Mouse (Mus musculus): ENCODE data around the gene Ush2a. TPM values are rescaled to one million over a fixed set of nuclear protein-coding genes. Genes with fewer than 3 reads are reported as not detected.
A peak's percentile ranks its signal among the peaks of the same experiment; 100 is the strongest.

Ush2a gene
- polyA plus RNA-seq, 1 experiment: 0.19 TPM

DNA sequence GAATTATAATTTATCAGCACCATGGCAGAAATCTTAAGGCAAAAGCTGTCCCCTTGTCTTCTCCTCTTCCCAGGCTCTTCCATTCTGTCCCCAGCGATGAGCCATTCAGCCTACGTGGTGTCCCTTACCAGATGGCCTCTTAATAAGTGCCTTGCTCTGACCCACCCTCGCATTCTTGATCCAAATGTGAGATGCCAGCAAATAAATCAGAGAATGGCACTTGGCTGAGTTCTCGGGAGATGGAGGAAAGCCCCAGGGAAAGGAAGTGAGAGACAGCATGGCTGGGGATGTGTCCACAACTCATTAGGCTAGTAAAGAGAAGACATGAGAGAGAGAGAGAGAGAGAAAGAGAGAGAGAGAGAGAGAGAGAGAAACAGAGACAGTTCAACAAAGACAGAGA, 305.7 kb downstream of the Ush2a start:
- TF ChIP-seq POLR2A (IDR thresholded peaks at IDR 0.05; ENCODE audit: extremely low read depth, insufficient read depth, low read length): no peak
- H3K4me3 ChIP-seq (ENCODE audit: insufficient read depth, low read length): no peak overlapping the region
- no peak overlapping the region for H3K27ac ChIP-seq (ENCODE audit: insufficient read depth, low read length)
- no peaks in the 10 kb centered on the region for H3K4me1 ChIP-seq (ENCODE audit: control insufficient read depth, insufficient read depth, low read length)

DNA sequence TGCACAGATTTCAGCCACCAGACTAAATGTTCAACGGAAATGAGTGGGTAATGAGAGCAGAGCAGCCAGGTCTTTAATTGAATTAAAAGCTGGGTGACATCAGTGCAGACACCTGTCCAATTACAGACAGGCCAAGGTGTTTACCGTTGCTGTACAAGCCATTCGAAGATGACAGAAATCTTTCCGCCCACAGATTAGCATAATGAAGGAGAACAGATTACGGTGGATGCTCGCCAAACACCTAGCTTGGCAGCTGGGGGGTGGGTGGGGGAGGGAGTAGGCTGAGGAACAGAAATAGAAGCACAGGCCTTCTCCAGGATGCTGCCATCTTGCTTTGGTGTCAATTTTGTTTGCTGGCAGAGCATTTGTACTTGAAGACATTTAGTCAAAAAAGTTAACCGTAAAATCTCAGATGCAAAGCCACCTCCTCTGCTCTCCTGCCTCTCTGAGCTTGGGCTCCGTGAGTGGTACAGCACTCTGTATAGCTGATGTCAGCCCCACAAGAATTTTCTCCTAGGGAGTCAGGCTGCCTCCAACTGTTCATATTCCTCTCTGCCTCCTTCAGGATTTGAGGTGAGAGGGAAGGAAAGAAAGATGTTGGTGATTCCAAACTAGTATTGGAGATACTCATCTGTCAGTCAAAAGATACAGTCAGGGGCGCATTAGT, 306.6 kb downstream of the Ush2a start:
- no peak overlapping the region for H3K4me3 ChIP-seq (ENCODE audit: insufficient read depth, low read length)
- H3K27ac ChIP-seq (ENCODE audit: insufficient read depth, low read length): no peak overlapping the region
- TF ChIP-seq CTCF (IDR thresholded peaks at IDR 0.05; ENCODE audit: extremely low read depth, insufficient read depth, low read length) (no peak), POLR2A (IDR thresholded peaks at IDR 0.05; ENCODE audit: extremely low read depth, insufficient read depth, low read length) (no peak)
- H3K4me1 ChIP-seq (ENCODE audit: control insufficient read depth, insufficient read depth, low read length): no peaks in the 10 kb centered on the region

DNA sequence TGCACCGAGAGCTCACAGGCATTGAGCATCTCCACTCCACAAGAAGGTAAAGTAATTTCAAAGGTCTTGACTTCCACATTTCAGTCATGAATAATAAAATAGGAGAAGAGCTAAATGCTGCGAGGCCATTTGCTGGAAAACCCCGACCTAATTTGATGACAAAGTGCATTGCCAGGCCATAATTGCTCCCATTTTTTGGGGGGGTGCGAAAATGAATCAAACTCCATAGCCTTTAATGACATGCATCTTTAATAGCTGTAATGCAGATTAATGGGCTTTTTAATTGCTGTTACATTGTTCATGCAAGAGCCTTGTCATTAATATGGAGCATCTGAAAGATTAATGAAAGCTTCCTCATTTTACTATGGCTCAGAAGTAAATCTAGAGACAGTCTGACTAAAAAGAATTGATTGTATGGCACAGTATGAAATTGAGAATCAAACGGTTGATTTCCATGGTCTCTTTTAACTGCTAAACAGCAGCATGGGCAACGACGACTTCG, 314.5 kb downstream of the Ush2a start:
- TF ChIP-seq CTCF (IDR thresholded peaks at IDR 0.05; ENCODE audit: extremely low read depth, insufficient read depth, low read length) (no peak), POLR2A (IDR thresholded peaks at IDR 0.05; ENCODE audit: extremely low read depth, insufficient read depth, low read length) (no peak)
- Histone ChIP-seq H3K27ac (ENCODE audit: insufficient read depth, low read length) (no peak overlapping the region), H3K4me3 (ENCODE audit: insufficient read depth, low read length) (no peak overlapping the region), H3K4me1 (ENCODE audit: control insufficient read depth, insufficient read depth, low read length) (no peaks in the 10 kb centered on the region)

DNA sequence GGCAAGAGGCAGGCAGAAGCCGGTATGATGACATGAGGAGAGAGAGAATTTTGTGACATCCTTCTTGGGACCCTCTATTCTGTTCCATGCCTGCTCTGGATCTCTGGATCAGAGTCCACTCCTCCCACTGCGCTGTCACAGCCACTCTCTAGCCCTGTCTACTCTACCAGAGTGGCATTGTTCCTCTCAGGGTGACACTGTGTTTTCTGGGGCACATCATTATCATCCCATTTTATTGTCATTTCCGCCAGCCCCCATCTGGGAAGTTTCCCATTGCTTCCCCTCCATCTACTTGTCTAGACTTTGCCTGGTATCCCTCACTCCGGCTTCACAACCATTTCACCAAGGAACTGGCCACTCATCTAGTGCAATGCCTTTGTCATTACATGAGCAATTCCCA, 315.6 kb downstream of the Ush2a start:
- H3K4me3 ChIP-seq (ENCODE audit: insufficient read depth, low read length): no peak overlapping the region
- TF ChIP-seq POLR2A (IDR thresholded peaks at IDR 0.05; ENCODE audit: extremely low read depth, insufficient read depth, low read length) (no peak), CTCF (IDR thresholded peaks at IDR 0.05; ENCODE audit: extremely low read depth, insufficient read depth, low read length) (no peak)
- no peaks in the 10 kb centered on the region for H3K4me1 ChIP-seq (ENCODE audit: control insufficient read depth, insufficient read depth, low read length)
- no peak overlapping the region for H3K27ac ChIP-seq (ENCODE audit: insufficient read depth, low read length)

DNA sequence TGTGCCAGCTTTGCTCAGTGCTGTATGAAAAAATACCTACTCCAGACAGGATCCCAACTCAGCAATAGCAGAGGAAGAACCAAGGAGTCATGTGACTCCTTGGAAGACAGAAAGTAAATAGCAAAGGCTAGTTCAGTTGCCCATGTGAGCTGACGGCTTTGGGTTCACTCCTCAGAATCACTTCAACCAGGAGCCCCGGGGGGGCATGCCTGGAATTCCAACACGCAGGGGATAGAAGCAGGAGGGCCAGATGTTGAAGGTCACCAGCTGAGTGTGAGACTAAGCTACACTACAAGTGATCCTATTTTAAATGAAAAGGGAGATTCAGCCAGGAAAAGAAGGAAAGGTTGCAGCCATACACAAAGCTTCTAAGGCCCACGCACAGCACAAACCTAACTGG, 319.3 kb downstream of the Ush2a start:
- TF ChIP-seq CTCF (IDR thresholded peaks at IDR 0.05; ENCODE audit: extremely low read depth, insufficient read depth, low read length): no peak
- no peak for TF ChIP-seq POLR2A (IDR thresholded peaks at IDR 0.05; ENCODE audit: extremely low read depth, insufficient read depth, low read length)
- Histone ChIP-seq H3K4me3 (ENCODE audit: insufficient read depth, low read length) (no peak overlapping the region), H3K27ac (ENCODE audit: insufficient read depth, low read length) (no peak overlapping the region), H3K4me1 (ENCODE audit: control insufficient read depth, insufficient read depth, low read length) (no peaks in the 10 kb centered on the region)

DNA sequence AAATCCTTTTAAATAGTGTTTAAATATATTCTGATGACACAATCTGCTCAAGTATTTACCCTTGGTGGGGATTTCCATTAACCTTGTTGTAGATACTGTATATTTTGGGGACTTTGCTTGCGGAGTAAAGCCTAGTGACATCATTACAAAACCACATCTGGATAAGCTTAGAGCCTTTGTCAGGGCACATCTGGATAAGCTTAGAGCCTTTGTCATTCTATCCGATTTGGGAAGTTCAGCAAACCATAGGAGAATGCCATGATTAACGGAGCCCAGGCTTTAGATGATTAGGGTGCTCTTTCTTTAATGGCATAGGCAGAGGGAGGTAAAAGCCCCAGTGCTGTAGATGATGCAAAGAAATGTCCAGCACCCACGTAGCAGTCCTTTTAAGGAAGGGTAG, 333.4 kb downstream of the Ush2a start:
- no peak for TF ChIP-seq POLR2A (IDR thresholded peaks at IDR 0.05; ENCODE audit: extremely low read depth, insufficient read depth, low read length)
- TF ChIP-seq CTCF (IDR thresholded peaks at IDR 0.05; ENCODE audit: extremely low read depth, insufficient read depth, low read length): no peak
- H3K4me1 ChIP-seq (ENCODE audit: control insufficient read depth, insufficient read depth, low read length): no peaks in the 10 kb centered on the region
- H3K4me3 ChIP-seq (ENCODE audit: insufficient read depth, low read length): no peak overlapping the region
- no peak overlapping the region for H3K27ac ChIP-seq (ENCODE audit: insufficient read depth, low read length)

DNA sequence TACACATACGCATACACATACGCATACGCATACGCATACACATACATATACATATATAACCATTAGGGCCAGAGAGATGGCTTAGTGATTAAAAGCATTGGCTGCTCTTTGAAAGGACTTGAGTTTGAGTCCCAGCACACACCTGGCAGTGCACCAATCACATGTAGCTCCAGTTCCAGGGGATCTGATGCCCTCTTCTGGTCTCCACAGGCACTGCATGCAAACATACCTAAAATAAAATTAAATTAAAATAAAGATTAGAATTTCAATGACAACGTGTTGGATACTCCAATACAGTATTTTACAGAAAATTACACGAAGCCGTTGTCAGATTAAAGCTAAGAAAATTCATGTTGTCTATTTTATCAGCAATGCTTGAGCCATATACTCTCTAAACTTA, 336.2 kb downstream of the Ush2a start:
- TF ChIP-seq POLR2A (IDR thresholded peaks at IDR 0.05; ENCODE audit: extremely low read depth, insufficient read depth, low read length): no peak
- TF ChIP-seq CTCF (IDR thresholded peaks at IDR 0.05; ENCODE audit: extremely low read depth, insufficient read depth, low read length): 0 out of 2 replicates have a peak, but pooled peaks have one; percentile 18
- no peak overlapping the region for H3K4me3 ChIP-seq (ENCODE audit: insufficient read depth, low read length)
- no peak overlapping the region for H3K27ac ChIP-seq (ENCODE audit: insufficient read depth, low read length)
- H3K4me1 ChIP-seq (ENCODE audit: control insufficient read depth, insufficient read depth, low read length): no peaks in the 10 kb centered on the region

DNA sequence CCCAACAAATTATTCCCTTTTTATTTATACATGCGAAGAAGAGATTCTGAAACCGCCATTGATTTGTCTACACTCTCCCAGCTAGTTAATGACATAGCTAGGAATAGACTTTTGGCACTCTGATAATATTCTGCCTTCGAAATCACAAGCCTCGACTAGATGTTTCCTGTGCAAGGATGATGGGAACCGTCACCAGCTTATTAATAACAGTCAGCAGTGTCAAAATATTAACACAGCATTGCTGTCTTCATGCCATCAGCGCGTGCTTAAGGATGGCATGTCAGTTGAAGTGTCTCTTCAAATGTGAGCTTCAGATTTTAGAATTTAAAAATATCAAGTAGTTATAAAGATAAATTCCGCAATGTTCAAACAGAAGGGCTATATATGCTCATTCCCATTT, 337.3 kb downstream of the Ush2a start:
- H3K4me1 ChIP-seq (ENCODE audit: control insufficient read depth, insufficient read depth, low read length): no peaks in the 10 kb centered on the region
- no peak overlapping the region for H3K4me3 ChIP-seq (ENCODE audit: insufficient read depth, low read length)
- H3K27ac ChIP-seq (ENCODE audit: insufficient read depth, low read length): no peak overlapping the region
- TF ChIP-seq CTCF (IDR thresholded peaks at IDR 0.05; ENCODE audit: extremely low read depth, insufficient read depth, low read length) (no peak), POLR2A (IDR thresholded peaks at IDR 0.05; ENCODE audit: extremely low read depth, insufficient read depth, low read length) (no peak)

DNA sequence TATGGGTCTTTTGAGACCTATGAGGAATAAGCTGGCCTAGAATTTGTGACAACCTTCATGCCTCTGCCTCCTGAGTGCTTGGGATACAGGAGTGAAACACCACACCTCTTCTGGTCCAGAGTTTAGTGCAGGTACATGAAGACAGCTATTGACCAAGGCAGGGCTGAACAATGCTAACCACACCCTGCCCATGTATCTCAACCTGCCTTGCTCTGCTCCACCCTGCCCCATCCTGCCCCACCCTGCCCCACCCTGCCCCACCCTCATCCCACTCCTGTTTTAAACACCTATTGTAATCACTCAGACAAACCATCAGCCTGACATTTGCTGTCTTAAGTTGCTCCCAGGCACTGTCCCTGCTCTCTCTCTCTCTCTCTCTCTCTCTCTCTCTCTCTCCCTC, 344.6 kb downstream of the Ush2a start:
- TF ChIP-seq POLR2A (IDR thresholded peaks at IDR 0.05; ENCODE audit: extremely low read depth, insufficient read depth, low read length) (no peak), CTCF (IDR thresholded peaks at IDR 0.05; ENCODE audit: extremely low read depth, insufficient read depth, low read length) (no peak)
- no peaks in the 10 kb centered on the region for H3K4me1 ChIP-seq (ENCODE audit: control insufficient read depth, insufficient read depth, low read length)
- H3K4me3 ChIP-seq (ENCODE audit: insufficient read depth, low read length): no peak overlapping the region
- H3K27ac ChIP-seq (ENCODE audit: insufficient read depth, low read length): no peak overlapping the region

DNA sequence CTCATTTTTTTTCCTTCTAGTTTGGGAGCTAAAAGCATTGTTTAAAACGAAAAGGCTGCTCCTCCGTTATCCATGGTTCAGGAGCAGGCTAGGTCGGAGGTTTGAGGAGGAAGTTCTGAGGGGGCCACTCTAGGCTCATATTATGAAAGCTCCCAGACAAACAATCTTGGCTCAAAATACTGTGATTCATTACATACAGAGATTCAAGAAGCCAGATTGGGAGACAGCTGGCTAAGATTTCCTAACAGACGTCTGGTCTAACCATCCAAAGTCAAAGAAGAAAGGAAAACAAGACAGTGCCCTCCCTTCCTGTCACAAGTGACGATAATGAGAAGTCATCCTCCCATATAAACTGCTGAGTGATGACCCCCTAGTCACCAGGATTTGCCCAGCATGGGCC, 354.7 kb downstream of the Ush2a start:
- TF ChIP-seq CTCF (IDR thresholded peaks at IDR 0.05; ENCODE audit: extremely low read depth, insufficient read depth, low read length) (no peak), POLR2A (IDR thresholded peaks at IDR 0.05; ENCODE audit: extremely low read depth, insufficient read depth, low read length) (no peak)
- no peak overlapping the region for H3K4me3 ChIP-seq (ENCODE audit: insufficient read depth, low read length)
- H3K27ac ChIP-seq (ENCODE audit: insufficient read depth, low read length): no peak overlapping the region
- H3K4me1 ChIP-seq (ENCODE audit: control insufficient read depth, insufficient read depth, low read length): no peaks in the 10 kb centered on the region

All from cortical plate, adult 2 months (tissue).